Mouse (Mus musculus) forelimb bud, embryonic 11.5 days (tissue): ENCODE results near the gene Utp18.
A peak's percentile ranks its signal among the peaks of the same experiment; 100 is the strongest.

Experiments
- DNase-seq: peaks from one replicate; pipeline ENCODE4 v3.0.0-alpha.2; 2012; ENCODE audit warnings: low read depth, low spot score

Utp18 gene

DNA sequence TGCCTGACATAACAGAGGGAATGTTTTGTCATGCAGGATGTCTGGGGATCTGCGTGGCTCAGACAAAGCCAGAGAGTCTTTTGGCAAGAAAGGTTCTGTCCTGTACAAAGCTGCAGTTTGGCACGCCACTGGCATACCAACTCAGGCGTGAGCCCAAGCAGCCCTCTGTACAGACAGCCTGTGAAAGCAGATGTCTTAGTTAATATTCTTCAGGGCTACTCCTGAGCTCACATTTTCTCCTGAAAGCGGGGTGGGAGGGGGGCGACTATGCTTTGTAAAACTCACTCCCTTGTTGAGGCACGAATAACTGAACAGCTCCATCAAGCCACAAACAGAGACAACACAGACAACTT lies 56.3 kb downstream of the Utp18 start:
- DNase-seq = no peak

DNA sequence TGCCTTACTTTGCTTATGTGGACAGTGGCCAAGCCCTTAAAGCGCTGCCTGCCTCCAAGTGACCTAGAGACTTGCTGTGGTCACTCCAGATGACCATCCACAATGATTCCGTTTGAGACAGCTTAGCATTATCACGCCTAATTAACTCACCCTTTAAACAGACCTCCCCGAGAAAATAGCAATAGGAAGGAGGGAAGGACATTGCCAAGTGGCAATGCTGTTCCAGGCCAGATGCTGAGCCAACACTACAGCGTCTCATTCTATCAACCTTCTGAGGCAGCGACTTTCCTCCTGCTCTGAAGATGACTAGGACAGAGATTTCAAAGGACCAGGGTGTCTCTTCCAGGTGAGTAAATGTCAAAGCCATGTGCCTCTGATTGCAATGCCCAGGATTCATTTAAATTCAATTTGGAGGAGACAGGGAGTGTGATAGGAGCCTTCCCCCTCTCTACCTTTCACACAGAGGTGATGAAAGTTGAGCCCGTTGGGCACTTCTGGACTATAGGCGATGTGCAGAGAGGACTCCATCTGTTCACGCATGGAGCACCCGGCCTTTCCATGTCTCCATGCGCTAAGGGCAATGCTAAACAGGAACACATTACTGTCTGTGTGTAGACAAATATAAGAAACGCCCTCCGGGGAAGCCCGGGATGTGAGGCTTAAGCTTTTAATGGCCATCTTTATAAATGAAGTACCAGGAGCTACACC lies 56.8 kb downstream of the Utp18 start:
- DNase-seq = no peak

DNA sequence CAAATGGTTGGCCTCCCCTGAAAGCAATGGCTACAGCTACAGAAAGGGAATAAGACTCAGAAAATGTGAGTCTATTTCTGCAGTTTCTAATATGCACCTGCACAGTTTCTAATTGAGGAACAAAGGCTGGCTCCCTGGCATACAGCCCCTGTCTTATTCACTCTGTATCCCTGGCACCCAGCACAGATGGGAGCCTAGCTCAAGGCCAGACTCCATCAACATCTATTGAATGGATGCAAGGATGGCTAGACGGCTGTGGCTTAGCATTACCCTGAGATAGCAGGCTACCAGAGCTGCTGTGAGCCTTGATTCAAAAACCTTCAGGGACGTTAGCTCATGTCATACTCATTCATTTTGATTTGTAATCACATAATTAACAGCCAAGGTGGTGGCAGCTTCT lies 63.3 kb downstream of the Utp18 start:
- DNase-seq = no peak

DNA sequence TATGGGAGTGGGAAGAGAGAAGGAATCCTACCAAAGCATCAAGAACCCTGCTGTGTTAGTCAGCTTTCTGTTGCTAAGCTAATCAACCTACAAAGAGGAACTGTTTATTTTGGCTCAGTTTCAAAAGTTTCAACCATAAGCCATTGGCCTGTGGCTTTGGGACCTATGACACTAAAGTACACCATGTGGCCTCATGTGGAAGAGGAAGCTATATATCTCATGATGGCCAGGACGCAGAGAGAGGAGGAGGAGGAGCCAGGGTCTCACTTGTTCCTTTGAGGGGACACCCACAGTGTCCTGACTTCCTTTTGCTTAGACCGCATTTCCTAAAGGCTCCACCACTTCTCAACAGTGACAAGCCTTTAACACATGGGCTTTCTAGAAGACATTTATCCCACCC lies 64.0 kb downstream of the Utp18 start:
- DNase-seq = no peak

DNA sequence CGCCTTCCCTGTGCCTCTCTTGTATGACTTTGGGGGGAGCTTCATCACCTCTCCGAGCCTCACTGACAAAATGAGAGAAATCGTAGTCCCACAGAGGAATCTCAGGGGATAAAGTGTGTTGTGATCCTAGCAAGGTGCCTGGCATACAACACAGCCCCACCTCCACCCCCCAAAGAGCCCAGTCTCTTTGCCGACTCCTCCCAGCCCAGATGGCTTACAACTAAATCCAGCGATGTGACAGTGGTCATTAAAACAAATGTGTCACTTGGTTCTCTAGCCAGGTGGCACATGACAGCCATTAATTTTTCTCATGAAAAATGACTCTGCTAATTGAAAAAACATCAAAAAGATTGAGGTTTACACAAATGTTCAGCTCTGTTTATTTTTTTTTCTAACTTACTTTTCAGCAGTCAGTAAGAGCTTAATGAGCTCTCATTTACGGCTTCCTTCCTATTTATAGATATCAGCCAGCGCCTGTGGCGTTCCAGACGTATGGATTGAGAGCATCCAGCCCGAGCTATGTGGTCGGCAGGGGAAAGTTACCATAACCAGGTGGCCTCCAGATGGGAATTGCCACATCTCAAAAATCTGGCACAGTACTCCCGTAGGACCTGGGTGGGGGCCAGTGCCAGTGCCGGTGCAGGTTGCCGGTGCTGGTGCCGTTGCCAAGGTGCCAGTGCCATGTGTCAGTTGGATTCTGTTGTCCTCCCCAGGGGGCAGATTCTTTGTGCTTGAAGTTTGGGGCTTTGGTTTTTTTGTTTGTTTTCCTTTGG lies 67.4 kb downstream of the Utp18 start:
- DNase-seq = peak; percentile 84

DNA sequence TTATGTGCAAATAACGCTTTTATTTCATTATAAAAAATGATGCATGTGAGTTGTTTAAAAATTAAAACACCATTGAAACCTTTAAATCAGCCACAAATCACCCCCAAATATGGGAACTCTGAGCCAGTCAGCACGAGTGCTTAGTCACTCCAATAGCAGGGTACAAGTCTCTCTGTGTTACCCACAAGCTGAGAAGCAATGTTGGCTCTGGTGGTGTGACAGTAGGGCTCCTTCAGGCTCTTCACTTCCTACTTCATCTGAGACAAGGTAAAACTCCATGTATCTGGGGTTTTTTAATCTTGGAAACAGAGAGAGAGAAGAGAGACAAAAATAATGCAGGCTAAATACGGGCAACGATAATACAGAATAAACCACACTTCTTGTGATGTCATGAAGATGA lies 72.6 kb downstream of the Utp18 start:
- DNase-seq = no peak

DNA sequence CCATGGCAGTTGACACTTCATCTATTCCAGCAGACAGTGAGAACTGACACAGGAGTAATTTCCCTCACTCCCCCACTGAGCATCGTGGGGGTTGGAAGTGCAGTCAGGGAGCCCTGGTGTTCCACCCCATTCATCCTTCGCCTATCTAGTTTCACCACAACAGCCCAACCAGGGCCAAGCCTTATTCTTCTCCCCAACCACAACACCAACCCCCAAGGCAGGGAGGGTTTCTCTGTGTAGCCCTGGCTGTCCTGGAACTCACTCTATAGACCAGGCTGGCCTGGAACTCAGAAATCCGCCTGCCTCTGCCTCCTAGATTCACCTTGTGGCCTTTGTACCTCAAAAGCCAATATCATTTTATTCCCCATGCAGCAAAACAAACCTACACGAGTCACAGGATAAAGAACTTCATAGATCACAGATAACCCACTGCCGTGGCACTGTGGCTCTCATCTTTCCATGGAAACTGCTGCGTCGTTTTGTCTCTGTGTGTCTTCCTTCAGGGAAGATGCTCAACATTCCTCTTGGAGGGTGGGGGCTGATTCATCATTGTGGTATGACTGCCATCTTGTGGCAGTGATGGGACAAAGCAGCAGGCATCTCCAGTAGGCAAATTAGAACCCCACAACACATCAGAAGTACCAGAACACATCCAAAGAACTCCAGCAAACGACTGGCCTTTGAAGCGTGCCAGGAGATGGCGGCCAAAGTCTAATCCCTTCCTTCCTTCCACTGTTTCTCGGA lies 73.3 kb downstream of the Utp18 start:
- DNase-seq = peak; percentile 52
